In the genomic region with DNA sequence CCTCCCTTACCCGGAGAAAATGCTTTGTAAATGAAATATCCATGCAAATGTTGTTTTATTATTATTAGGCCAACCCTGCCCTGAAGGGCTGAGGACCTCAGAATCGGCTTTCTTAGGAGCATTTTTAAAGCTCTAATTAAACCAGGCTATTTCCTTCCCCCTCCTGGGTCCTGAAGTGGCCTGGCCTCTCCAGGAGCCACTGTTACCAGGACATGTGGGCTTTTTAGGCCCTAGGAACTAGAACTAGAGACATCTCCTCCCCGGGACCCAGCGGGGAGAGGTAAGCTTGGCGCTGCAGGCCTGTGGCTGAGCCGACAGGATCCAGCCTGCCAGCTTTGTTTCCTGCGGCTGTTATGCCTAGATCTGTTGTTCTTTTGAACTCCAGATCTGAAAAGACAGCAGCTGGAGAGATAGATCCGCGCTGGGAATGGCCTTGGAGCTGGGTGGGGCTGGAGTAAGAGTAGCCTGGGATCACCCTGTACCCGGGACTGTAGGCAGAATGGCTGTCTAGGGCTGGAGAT, we compare ENCODE assay signal across 8 mouse cellular contexts. TPM values are rescaled to one million over a fixed set of nuclear protein-coding genes. Genes with fewer than 3 reads are reported as not detected.
DNase-seq lines count a peak whose midpoint lies in the region; ATAC-seq and TF ChIP-seq lines count a peak whose summit lies in the region.
"Had no signal": no experiment of that assay in that cellular context is flagged by ENCODE, and none has a peak within 500 bp of the region (broad histone marks: within the 10 kb centered on the region; RNA-seq: fewer than 3 reads in every experiment).

No protein-coding gene starts in this region.

- H3K27ac ChIP-seq in forebrain, embryonic 13.5 days, result peak overlapping the region; percentile 54
- H3K27ac ChIP-seq in limb, embryonic 15.5 days, result peak overlapping the region; percentile 73

- no peak for TF ChIP-seq CTCF in lung, adult 2 months (IDR thresholded peaks at IDR 0.05; ENCODE audit: insufficient read depth, low read length)

- H3K4me1 ChIP-seq in forebrain, embryonic 13.5 days, result peaks cover 21% of the 10 kb centered on the region
- H3K4me1 ChIP-seq in limb, embryonic 15.5 days, result peaks cover 23% of the 10 kb centered on the region
- peaks cover 6% of the 10 kb centered on the region for H3K4me1 ChIP-seq in lung, adult 2 months (ENCODE audit: control insufficient read depth, insufficient read depth, low read length)

- peaks cover 13% of the 10 kb centered on the region for H3K27me3 ChIP-seq in forebrain, embryonic 13.5 days
- H3K27me3 ChIP-seq in limb, embryonic 15.5 days, result no peaks in the 10 kb centered on the region

- DNase-seq in ovary, postnatal 36 days (ENCODE audit: low spot score), result peak; percentile 40
- no peak for DNase-seq in ovary, postnatal 10 days (ENCODE audit: low spot score)
- peak; percentile 21 to 50 for DNase-seq in thymus, postnatal 36 days
- no peak for DNase-seq in lung, adult 2 months

- H3K36me3 ChIP-seq in forebrain, embryonic 13.5 days (ENCODE audit: poor library complexity, severe bottlenecking), result peaks cover 15% of the 10 kb centered on the region
- no peaks in the 10 kb centered on the region for H3K36me3 ChIP-seq in limb, embryonic 15.5 days

- no peak overlapping the region for H3K4me3 ChIP-seq in forebrain, embryonic 13.5 days
- no peak overlapping the region for H3K4me3 ChIP-seq in limb, embryonic 15.5 days
- H3K4me3 ChIP-seq in lung, adult 2 months (replicated peaks; ENCODE audit: extremely low read depth, low read depth, low read length), result no peak overlapping the region
- H3K4me3 ChIP-seq: myocyte had no signal

- H3K9ac ChIP-seq in forebrain, embryonic 13.5 days, result peak overlapping the region; percentile 60
- H3K9ac ChIP-seq in limb, embryonic 15.5 days, result no peak overlapping the region

- WGBS in forebrain, embryonic 13.5 days, result 2% methylated on average over 10 of the region's 10 CpGs
- 6% methylated on average over 10 of the region's 10 CpGs for WGBS in limb, embryonic 15.5 days
- WGBS in lung, adult 2 months, result 18% methylated on average over 10 of the region's 10 CpGs

- TF ChIP-seq POLR2A in lung, adult 2 months (IDR thresholded peaks at IDR 0.05; ENCODE audit: borderline replicate concordance, extremely low read depth, low read depth, low read length), result no peak

- no peaks in the 10 kb centered on the region for H3K9me3 ChIP-seq in forebrain, embryonic 13.5 days (replicated peaks)
- no peaks in the 10 kb centered on the region for H3K9me3 ChIP-seq in limb, embryonic 15.5 days

- peak overlapping the region; percentile 29 for H3K4me2 ChIP-seq in forebrain, embryonic 13.5 days
- no peak overlapping the region for H3K4me2 ChIP-seq in limb, embryonic 15.5 days

- ATAC-seq in forebrain, embryonic 13.5 days, result peak; percentile 45
- no peak for ATAC-seq in limb, embryonic 15.5 days (ENCODE audit: insufficient number of reproducible peaks, low FRiP score, low TSS enrichment, low read depth)
- no peak for ATAC-seq in inflammation-experienced regulatory T-cells, adult 6 months

RNA-seq across cellular contexts. Expression of a gene that starts 0.5 kb away (rescaled TPM):
- polyA plus RNA-seq in forebrain, embryonic 13.5 days (2015; fragmentation: Nextera tagmentation; extraction: Ambion mirVana), result 0.31 and 1.0 TPM in 2 replicates
- 0.92 and 1.3 TPM in 2 replicates for polyA plus RNA-seq in limb, embryonic 15.5 days (2015; fragmentation: Nextera tagmentation; extraction: Ambion mirVana)
- not detected for polyA plus RNA-seq in inflammation-experienced regulatory T-cells, adult 6 months (2017; shearing (Covaris generic))
- polyA plus RNA-seq in lung, adult 2 months (2012; rRNA removed), result 0.09 TPM in 1 of 2 replicates, not detected in the other

RNA-seq across cellular contexts. Expression of a gene that starts 26.1 kb away (rescaled TPM):
- polyA plus RNA-seq in forebrain, embryonic 13.5 days (2015; fragmentation: Nextera tagmentation; extraction: Ambion mirVana), result 20.6 and 21.7 TPM in 2 replicates
- polyA plus RNA-seq in limb, embryonic 15.5 days (2015; fragmentation: Nextera tagmentation; extraction: Ambion mirVana), result 19.2 and 21.5 TPM in 2 replicates
- polyA plus RNA-seq in inflammation-experienced regulatory T-cells, adult 6 months (2017; shearing (Covaris generic)), result 1 to 10 TPM; 6.7 to 8.8 (median 8.0) TPM
- 6.2 and 7.1 TPM in 2 replicates for polyA plus RNA-seq in lung, adult 2 months (2012; rRNA removed)

RNA-seq across cellular contexts. Expression of a gene that starts 26.4 kb away (rescaled TPM):
- polyA plus RNA-seq in forebrain, embryonic 13.5 days (2015; fragmentation: Nextera tagmentation; extraction: Ambion mirVana), result 48.2 and 51.9 TPM in 2 replicates
- polyA plus RNA-seq in limb, embryonic 15.5 days (2015; fragmentation: Nextera tagmentation; extraction: Ambion mirVana), result 45.6 and 46.0 TPM in 2 replicates
- 10 to 100 TPM; 11.5 to 20.2 (median 17.3) TPM for polyA plus RNA-seq in inflammation-experienced regulatory T-cells, adult 6 months (2017; shearing (Covaris generic))
- 21.2 and 31.7 TPM in 2 replicates for polyA plus RNA-seq in lung, adult 2 months (2012; rRNA removed)

RNA-seq across cellular contexts. Expression of a gene that starts 41.4 kb away (rescaled TPM):
- polyA plus RNA-seq in forebrain, embryonic 13.5 days (2015; fragmentation: Nextera tagmentation; extraction: Ambion mirVana), result 89.8 and 98.0 TPM in 2 replicates
- polyA plus RNA-seq in limb, embryonic 15.5 days (2015; fragmentation: Nextera tagmentation; extraction: Ambion mirVana), result 70.1 and 72.4 TPM in 2 replicates
- 1 to 10 TPM; 1.2 to 2.9 (median 1.5) TPM for polyA plus RNA-seq in inflammation-experienced regulatory T-cells, adult 6 months (2017; shearing (Covaris generic))
- 80.4 and 115 TPM in 2 replicates for polyA plus RNA-seq in lung, adult 2 months (2012; rRNA removed)

Comparison
In these comparisons a context has a peak if more than half of its experiments do, and no peak if none do; other contexts are left out.
1. DNase-seq: peak in ovary, postnatal 36 days (single experiment) and thymus, postnatal 36 days (2 of 2); none in ovary, postnatal 10 days (single experiment) and lung, adult 2 months (single experiment).